Mouse (Mus musculus): ENCODE results near the gene Avpr1b.

- TF ChIP-seq POLR2A (IDR thresholded peaks at IDR 0.05; ENCODE audit: borderline replicate concordance, control insufficient read depth, low read depth, low read length) (no peak), CTCF (IDR thresholded peaks at IDR 0.05; ENCODE audit: control insufficient read depth, insufficient read depth, low read length) (no peak)
Measured at GRCm38 (mm10) chr1:131638541-131639421, 39.7 kb downstream of the Avpr1b start.
